Mouse (Mus musculus): ENCODE results near the gene Dcaf17. TPM values are rescaled to one million over a fixed set of nuclear protein-coding genes. Genes with fewer than 3 reads are reported as not detected.

The Dcaf17 gene
- polyA plus RNA-seq (2014; fragmentation: Nextera tagmentation; extraction: Ambion mirVana) = 30.3 and 30.5 TPM in 2 replicates

- peak within 1 kb of the TSS; percentile 63 for H3K4me3 ChIP-seq (ENCODE audit: low read depth, low read length)
- peak within 1 kb of the TSS; percentile 59 for H3K4me2 ChIP-seq (ENCODE audit: low read depth, severe bottlenecking)
- DNase-seq (ENCODE audit: low spot score) = peak; percentile 94
- H3K9ac ChIP-seq (ENCODE audit: low read length) = peak within 1 kb of the TSS; percentile 74
- no peaks in the 10 kb centered on the region for H3K9me3 ChIP-seq (ENCODE audit: control insufficient read depth, low read length)
- no peaks in the 10 kb centered on the region for H3K4me1 ChIP-seq (ENCODE audit: control insufficient read depth, insufficient read depth, low read length)
- under 1% methylated on average over 55 of the region's 57 CpGs for WGBS
- no peaks in the 10 kb centered on the region for H3K27me3 ChIP-seq (ENCODE audit: control insufficient read depth, insufficient read depth, low read length)
- peak within 1 kb of the TSS; percentile 72 for H3K27ac ChIP-seq (replicated peaks; ENCODE audit: low read depth, low read length)
- H3K36me3 ChIP-seq (ENCODE audit: control insufficient read depth, insufficient read depth, low read length) = no peaks in the 10 kb centered on the region
- peak; percentile 98 for ATAC-seq (ENCODE audit: insufficient number of reproducible peaks, low FRiP score, low TSS enrichment, low read depth)
Measured at GRCm38 (mm10) chr2:71055300-71056114, at the start of gene Dcaf17, which contains the start of gene Mettl8. TSS of gene Dcaf17 (plus strand) at chr2:71055328. TSS of gene Mettl8 (minus strand) at chr2:71055583.

GRCm38 (mm10) chr2:71011816-71012215 is 43.3 kb upstream of the Dcaf17 start:
- no peak overlapping the region for H3K4me3 ChIP-seq (ENCODE audit: low read depth, low read length)
- no peak overlapping the region for H3K9ac ChIP-seq (ENCODE audit: low read length)
- H3K4me2 ChIP-seq (ENCODE audit: low read depth, severe bottlenecking) = no peak overlapping the region
- H3K27ac ChIP-seq (replicated peaks; ENCODE audit: low read depth, low read length) = no peak overlapping the region
- no peaks in the 10 kb centered on the region for H3K27me3 ChIP-seq (ENCODE audit: control insufficient read depth, insufficient read depth, low read length)
- no peaks in the 10 kb centered on the region for H3K9me3 ChIP-seq (ENCODE audit: control insufficient read depth, low read length)
- H3K36me3 ChIP-seq (ENCODE audit: control insufficient read depth, insufficient read depth, low read length) = no peaks in the 10 kb centered on the region; the same call in 1 of the 2 replicates
- no peaks in the 10 kb centered on the region for H3K4me1 ChIP-seq (ENCODE audit: control insufficient read depth, insufficient read depth, low read length)
- DNase-seq (ENCODE audit: low spot score) (no peak), ATAC-seq (ENCODE audit: insufficient number of reproducible peaks, low FRiP score, low TSS enrichment, low read depth) (no peak)
- 94% methylated on average over 1 of the region's 1 CpGs for WGBS

- no peak overlapping the region for H3K27ac ChIP-seq (replicated peaks; ENCODE audit: low read depth, low read length)
- no peaks in the 10 kb centered on the region for H3K27me3 ChIP-seq (ENCODE audit: control insufficient read depth, insufficient read depth, low read length)
- no peaks in the 10 kb centered on the region for H3K9me3 ChIP-seq (ENCODE audit: control insufficient read depth, low read length)
- 94% methylated on average over 7 of the region's 7 CpGs for WGBS
- no peaks in the 10 kb centered on the region; the same call in 1 of the 2 replicates for H3K36me3 ChIP-seq (ENCODE audit: control insufficient read depth, insufficient read depth, low read length)
- DNase-seq (ENCODE audit: low spot score) (no peak), ATAC-seq (ENCODE audit: insufficient number of reproducible peaks, low FRiP score, low TSS enrichment, low read depth) (no peak)
- H3K4me3 ChIP-seq (ENCODE audit: low read depth, low read length) = no peak overlapping the region
- no peaks in the 10 kb centered on the region for H3K4me1 ChIP-seq (ENCODE audit: control insufficient read depth, insufficient read depth, low read length)
- no peak overlapping the region for H3K4me2 ChIP-seq (ENCODE audit: low read depth, severe bottlenecking)
- no peak overlapping the region for H3K9ac ChIP-seq (ENCODE audit: low read length)
Measured at GRCm38 (mm10) chr2:71013521-71013920, 41.6 kb upstream of the Dcaf17 start.

- no peak for ATAC-seq (ENCODE audit: insufficient number of reproducible peaks, low FRiP score, low TSS enrichment, low read depth)
- no peak overlapping the region for H3K27ac ChIP-seq (replicated peaks; ENCODE audit: low read depth, low read length)
- no peak overlapping the region for H3K4me2 ChIP-seq (ENCODE audit: low read depth, severe bottlenecking)
- H3K4me1 ChIP-seq (ENCODE audit: control insufficient read depth, insufficient read depth, low read length) = no peaks in the 10 kb centered on the region
- no peaks in the 10 kb centered on the region for H3K27me3 ChIP-seq (ENCODE audit: control insufficient read depth, insufficient read depth, low read length)
- no peak overlapping the region for H3K4me3 ChIP-seq (ENCODE audit: low read depth, low read length)
- no peak overlapping the region for H3K9ac ChIP-seq (ENCODE audit: low read length)
- H3K36me3 ChIP-seq (ENCODE audit: control insufficient read depth, insufficient read depth, low read length) = no peaks in the 10 kb centered on the region
- WGBS = 60% methylated on average over 9 of the region's 9 CpGs
- DNase-seq (ENCODE audit: low spot score) = no peak
- no peaks in the 10 kb centered on the region for H3K9me3 ChIP-seq (ENCODE audit: control insufficient read depth, low read length)
Measured at GRCm38 (mm10) chr2:71019277-71019676, 35.9 kb upstream of the Dcaf17 start.

- Histone ChIP-seq H3K9me3 (ENCODE audit: control insufficient read depth, low read length) (no peaks in the 10 kb centered on the region), H3K4me1 (ENCODE audit: control insufficient read depth, insufficient read depth, low read length) (no peaks in the 10 kb centered on the region), H3K4me3 (ENCODE audit: low read depth, low read length) (no peak overlapping the region), H3K27ac (replicated peaks; ENCODE audit: low read depth, low read length) (no peak overlapping the region), H3K4me2 (ENCODE audit: low read depth, severe bottlenecking) (no peak overlapping the region), H3K9ac (ENCODE audit: low read length) (no peak overlapping the region), H3K27me3 (ENCODE audit: control insufficient read depth, insufficient read depth, low read length) (no peaks in the 10 kb centered on the region), H3K36me3 (ENCODE audit: control insufficient read depth, insufficient read depth, low read length) (no peaks in the 10 kb centered on the region)
- ATAC-seq (ENCODE audit: insufficient number of reproducible peaks, low FRiP score, low TSS enrichment, low read depth) = no peak
- WGBS = 78% methylated on average over 8 of the region's 8 CpGs
- DNase-seq (ENCODE audit: low spot score) = no peak
Measured at GRCm38 (mm10) chr2:71019704-71020375, 35.3 kb upstream of the Dcaf17 start.

- Histone ChIP-seq H3K9me3 (ENCODE audit: control insufficient read depth, low read length) (no peaks in the 10 kb centered on the region), H3K27ac (replicated peaks; ENCODE audit: low read depth, low read length) (no peak overlapping the region), H3K27me3 (ENCODE audit: control insufficient read depth, insufficient read depth, low read length) (no peaks in the 10 kb centered on the region), H3K4me3 (ENCODE audit: low read depth, low read length) (no peak overlapping the region), H3K36me3 (ENCODE audit: control insufficient read depth, insufficient read depth, low read length) (no peaks in the 10 kb centered on the region), H3K4me2 (ENCODE audit: low read depth, severe bottlenecking) (no peak overlapping the region), H3K9ac (ENCODE audit: low read length) (no peak overlapping the region), H3K4me1 (ENCODE audit: control insufficient read depth, insufficient read depth, low read length) (peaks cover 4% of the 10 kb centered on the region)
- ATAC-seq (ENCODE audit: insufficient number of reproducible peaks, low FRiP score, low TSS enrichment, low read depth) (no peak), DNase-seq (ENCODE audit: low spot score) (no peak)
- 92% methylated on average over 8 of the region's 8 CpGs for WGBS
Measured at GRCm38 (mm10) chr2:71020674-71021073, 34.5 kb upstream of the Dcaf17 start.

GRCm38 (mm10) chr2:71022991-71023390 is 32.1 kb upstream of the Dcaf17 start:
- no peak overlapping the region for H3K27ac ChIP-seq (replicated peaks; ENCODE audit: low read depth, low read length)
- H3K9ac ChIP-seq (ENCODE audit: low read length) = no peak overlapping the region
- DNase-seq (ENCODE audit: low spot score) (no peak), ATAC-seq (ENCODE audit: insufficient number of reproducible peaks, low FRiP score, low TSS enrichment, low read depth) (no peak)
- no peak overlapping the region for H3K4me2 ChIP-seq (ENCODE audit: low read depth, severe bottlenecking)
- H3K4me3 ChIP-seq (ENCODE audit: low read depth, low read length) = no peak overlapping the region
- no peaks in the 10 kb centered on the region for H3K9me3 ChIP-seq (ENCODE audit: control insufficient read depth, low read length)
- 88% methylated on average over 6 of the region's 6 CpGs for WGBS
- peaks cover 10% of the 10 kb centered on the region for H3K4me1 ChIP-seq (ENCODE audit: control insufficient read depth, insufficient read depth, low read length)
- H3K27me3 ChIP-seq (ENCODE audit: control insufficient read depth, insufficient read depth, low read length) = no peaks in the 10 kb centered on the region
- no peaks in the 10 kb centered on the region for H3K36me3 ChIP-seq (ENCODE audit: control insufficient read depth, insufficient read depth, low read length)

GRCm38 (mm10) chr2:71023986-71024385 is 31.1 kb upstream of the Dcaf17 start:
- no peak overlapping the region for H3K27ac ChIP-seq (replicated peaks; ENCODE audit: low read depth, low read length)
- no peaks in the 10 kb centered on the region for H3K9me3 ChIP-seq (ENCODE audit: control insufficient read depth, low read length)
- H3K9ac ChIP-seq (ENCODE audit: low read length) = no peak overlapping the region
- DNase-seq (ENCODE audit: low spot score) (no peak), ATAC-seq (ENCODE audit: insufficient number of reproducible peaks, low FRiP score, low TSS enrichment, low read depth) (no peak)
- H3K4me2 ChIP-seq (ENCODE audit: low read depth, severe bottlenecking) = no peak overlapping the region
- H3K4me3 ChIP-seq (ENCODE audit: low read depth, low read length) = no peak overlapping the region
- no peaks in the 10 kb centered on the region for H3K36me3 ChIP-seq (ENCODE audit: control insufficient read depth, insufficient read depth, low read length)
- no peaks in the 10 kb centered on the region for H3K27me3 ChIP-seq (ENCODE audit: control insufficient read depth, insufficient read depth, low read length)
- WGBS = 92% methylated on average over 6 of the region's 6 CpGs
- H3K4me1 ChIP-seq (ENCODE audit: control insufficient read depth, insufficient read depth, low read length) = peaks cover 10% of the 10 kb centered on the region
